Mouse (Mus musculus) brown adipose tissue, adult 24 weeks (tissue): Measurements from ENCODE around the gene Man1b1. TPM values are rescaled to one million over a fixed set of nuclear protein-coding genes. Genes with fewer than 3 reads are reported as not detected.
A peak's percentile ranks its signal among the peaks of the same experiment; 100 is the strongest.

ENCODE experiments used
- H3K27ac ChIP-seq: fragments of 200-500 bp; replicated peaks from 2 replicates; pipeline ENCODE4 v1.5.1; 2012; ENCODE audit warnings: low read depth, mild to moderate bottlenecking, low read length
- H3K4me1 ChIP-seq: fragments of 200-500 bp; 2 replicates; pipeline ENCODE4 v1.6.1; 2012; ENCODE audit warnings: low read length, mixed read lengths; ENCODE audit not compliant: control insufficient read depth, insufficient read depth, insufficient read length
- H3K4me3 ChIP-seq: fragments of 200-500 bp; 2 replicates; pipeline ENCODE4 v1.5.1; 2012; ENCODE audit warnings: low read depth, mild to moderate bottlenecking, low read length, moderate library complexity; ENCODE audit not compliant: insufficient read depth
- polyA plus RNA-seq: library from polyadenylated mRNA; stranded (reverse); fragments of >200 nt; gene quantifications from 2 replicates; pipeline ENCODE4 v1.2.4, GENCODE M21; 2012; ENCODE audit not compliant: missing spikeins, insufficient read depth, insufficient read length

Man1b1 gene
- polyA plus RNA-seq, 1 experiment: 16.0 TPM

DNA sequence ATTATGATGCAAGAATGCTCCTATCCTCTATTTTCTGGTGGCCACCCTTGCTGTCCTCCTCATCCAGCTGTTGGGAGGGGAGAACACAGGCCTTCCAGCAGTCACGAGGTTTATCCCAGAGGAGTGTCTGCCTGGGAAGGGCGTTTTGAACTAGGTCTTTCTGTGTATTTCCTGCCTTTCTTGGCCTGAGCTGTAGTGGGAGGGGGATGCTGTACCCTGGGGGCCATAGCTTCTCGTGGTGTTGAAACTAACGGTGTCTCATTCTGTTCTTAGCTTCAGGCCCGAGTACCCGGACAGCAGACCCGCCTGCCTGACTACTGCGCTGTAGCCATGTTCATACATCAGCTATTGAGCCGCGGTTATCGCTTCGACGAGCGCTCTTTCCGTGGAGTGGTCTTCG lies 68.2 kb downstream of the Man1b1 start:
- H3K4me3 ChIP-seq: peak overlapping the region; percentile 42
- no peak overlapping the region; the same call in 1 of the 2 replicates for H3K27ac ChIP-seq

DNA sequence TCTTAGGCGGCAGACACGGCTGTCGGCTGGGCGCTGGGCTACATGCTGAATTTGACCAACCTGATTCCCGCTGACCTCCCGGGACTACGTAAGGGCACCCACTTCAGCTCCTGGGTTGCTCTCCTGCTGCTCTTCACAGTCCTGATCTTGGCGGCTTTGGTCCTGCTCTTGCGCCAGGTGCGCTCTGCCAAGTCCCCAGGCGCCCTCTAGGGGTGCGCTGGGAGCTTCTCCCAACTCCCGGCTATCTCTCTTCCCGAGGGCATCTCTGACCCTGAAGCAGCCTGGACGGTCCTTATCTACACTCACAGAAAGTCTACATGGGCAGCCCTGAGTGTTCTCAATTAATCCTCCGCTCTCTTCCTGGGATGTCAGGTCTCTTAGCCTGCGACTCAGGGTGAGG lies 68.6 kb downstream of the Man1b1 start:
- Histone ChIP-seq H3K4me1 (peaks cover 4% of the 10 kb centered on the region; the same call in 1 of the 2 replicates), H3K4me3 (peak overlapping the region; percentile 42), H3K27ac (no peak overlapping the region; the same call in 1 of the 2 replicates)

More for the DNA sequence above, 68.2 kb downstream of the Man1b1 start:
- peaks cover 4% of the 10 kb centered on the region; the same call in 1 of the 2 replicates for H3K4me1 ChIP-seq

Other genes starting within 250 kb of the Man1b1 start
- not detected in 2 replicates for gene Noxa1, start 237.2 kb upstream of the Man1b1 start, polyA plus RNA-seq
- 6.4 and 7.1 TPM in 2 replicates for gene Nrarp, start 151.6 kb upstream of the Man1b1 start, polyA plus RNA-seq
- gene Tor4a, start 135.5 kb upstream of the Man1b1 start, polyA plus RNA-seq: 1.8 and 6.0 TPM in 2 replicates
- 15.4 and 19.0 TPM in 2 replicates for gene Nelfb, start 120.8 kb upstream of the Man1b1 start, polyA plus RNA-seq
- not detected in 2 replicates for gene Stpg3, start 117.7 kb upstream of the Man1b1 start, polyA plus RNA-seq
- gene Fam166a, start 113.6 kb upstream of the Man1b1 start, polyA plus RNA-seq: not detected in 2 replicates
- gene Tubb4b, start 107.6 kb upstream of the Man1b1 start, polyA plus RNA-seq: 193 and 284 TPM in 2 replicates
- not detected in 2 replicates for gene Slc34a3, start 98.0 kb upstream of the Man1b1 start, polyA plus RNA-seq
- gene Rnf224, start 95.6 kb upstream of the Man1b1 start, polyA plus RNA-seq: not detected in 2 replicates
- gene Rnf208, start 90.1 kb upstream of the Man1b1 start, polyA plus RNA-seq: not detected in 2 replicates
- gene Cysrt1, start 89.9 kb upstream of the Man1b1 start, polyA plus RNA-seq: not detected in 2 replicates
- 2.3 and 5.4 TPM in 2 replicates for gene AL732309.1, start 85.5 kb upstream of the Man1b1 start, polyA plus RNA-seq
- gene Tmem203, start 76.9 kb upstream of the Man1b1 start, polyA plus RNA-seq: 13.5 and 18.9 TPM in 2 replicates
- gene Tprn, start 69.7 kb upstream of the Man1b1 start, polyA plus RNA-seq: 1.7 and 3.7 TPM in 2 replicates
- gene Ssna1, start 59.9 kb upstream of the Man1b1 start, polyA plus RNA-seq: 41.7 and 44.0 TPM in 2 replicates
- 18.6 and 23.7 TPM in 2 replicates for gene Anapc2, start 59.9 kb upstream of the Man1b1 start, polyA plus RNA-seq
- not detected in 2 replicates for gene Tmem210, start 44.2 kb upstream of the Man1b1 start, polyA plus RNA-seq
- not detected in 2 replicates for gene Lrrc26, start 42.4 kb upstream of the Man1b1 start, polyA plus RNA-seq
- not detected in 2 replicates for gene Grin1, start 13.2 kb upstream of the Man1b1 start, polyA plus RNA-seq
- 11.1 and 15.0 TPM in 2 replicates for gene Dpp7, start 24.0 kb downstream of the Man1b1 start, polyA plus RNA-seq
- 6.1 and 9.1 TPM in 2 replicates for gene Uap1l1, start 33.3 kb downstream of the Man1b1 start, polyA plus RNA-seq
- gene Sapcd2, start 40.0 kb downstream of the Man1b1 start, polyA plus RNA-seq: not detected in 2 replicates
- 11.3 and 18.4 TPM in 2 replicates for gene Entpd2, start 63.5 kb downstream of the Man1b1 start, polyA plus RNA-seq
- 32.5 and 41.5 TPM in 2 replicates for gene Npdc1, start 67.0 kb downstream of the Man1b1 start, polyA plus RNA-seq
- gene Fut7, start 90.9 kb downstream of the Man1b1 start, polyA plus RNA-seq: not detected in 2 replicates
- 30.0 and 52.4 TPM in 2 replicates for gene Abca2, start 96.4 kb downstream of the Man1b1 start, polyA plus RNA-seq
- gene Clic3, start 124.5 kb downstream of the Man1b1 start, polyA plus RNA-seq: not detected in 2 replicates
- 195 and 218 TPM in 2 replicates for gene Paxx, start 128.8 kb downstream of the Man1b1 start, polyA plus RNA-seq
- 15.2 and 46.8 TPM in 2 replicates for gene Ptgds, start 137.7 kb downstream of the Man1b1 start, polyA plus RNA-seq
- gene Lcn12, start 161.6 kb downstream of the Man1b1 start, polyA plus RNA-seq: not detected in 2 replicates
- 41.1 and 47.3 TPM in 2 replicates for gene Fbxw5, start 168.4 kb downstream of the Man1b1 start, polyA plus RNA-seq
- gene C8g, start 169.4 kb downstream of the Man1b1 start, polyA plus RNA-seq: 6.6 and 9.2 TPM in 2 replicates
- 7.0 and 12.9 TPM in 2 replicates for gene Traf2, start 214.6 kb downstream of the Man1b1 start, polyA plus RNA-seq
- gene Edf1, start 225.5 kb downstream of the Man1b1 start, polyA plus RNA-seq: 398 and 454 TPM in 2 replicates
- gene Mamdc4, start 242.5 kb downstream of the Man1b1 start, polyA plus RNA-seq: 0.36 and 0.54 TPM in 2 replicates
- gene Phpt1, start 242.9 kb downstream of the Man1b1 start, polyA plus RNA-seq: 70.7 and 86.8 TPM in 2 replicates
- 0.44 TPM in 1 of 2 replicates, not detected in the other for gene Ajm1, start 249.4 kb downstream of the Man1b1 start, polyA plus RNA-seq